Mouse (Mus musculus) brain, embryonic 18.5 days (tissue): ENCODE results near the gene H2-Q4.
"Not testable (repeated sequence)": the region's sequence is repeated elsewhere in the genome, so short reads cannot be mapped to it uniquely, and the experiment has no call there.

Experiments used
- DNase-seq: peaks from one replicate; pipeline ENCODE4 v3.0.0-alpha.2; 2012; ENCODE audit warnings: low read depth, low spot score

H2-Q4 gene

GRCm38 (mm10) chr17:35420206-35420810, 40.9 kb downstream of the H2-Q4 start:
- not testable (repeated sequence) for DNase-seq

- not testable (repeated sequence) for DNase-seq
Measured at GRCm38 (mm10) chr17:35421331-35421730, 41.9 kb downstream of the H2-Q4 start.

- DNase-seq, result not testable (repeated sequence)
Measured at GRCm38 (mm10) chr17:35422360-35422759, 42.9 kb downstream of the H2-Q4 start.

- DNase-seq, result not testable (repeated sequence)
Measured at GRCm38 (mm10) chr17:35423131-35423810, 43.9 kb downstream of the H2-Q4 start.

- DNase-seq, result not testable (repeated sequence)
Measured at GRCm38 (mm10) chr17:35424106-35424505, 44.7 kb downstream of the H2-Q4 start.

- DNase-seq, result not testable (repeated sequence)
Measured at GRCm38 (mm10) chr17:35424624-35425416, 45.4 kb downstream of the H2-Q4 start, which contains the start of gene H2-Q6. Gene H2-Q6, plus strand, starts transcription at chr17:35424850.

GRCm38 (mm10) chr17:35425474-35425873, 46.1 kb downstream of the H2-Q4 start:
- not testable (repeated sequence) for DNase-seq

GRCm38 (mm10) chr17:35428883-35429282, 49.5 kb downstream of the H2-Q4 start:
- DNase-seq, result not testable (repeated sequence)

GRCm38 (mm10) chr17:35430671-35431070, 51.3 kb downstream of the H2-Q4 start:
- not testable (repeated sequence) for DNase-seq

GRCm38 (mm10) chr17:35432167-35432566, 52.8 kb downstream of the H2-Q4 start:
- not testable (repeated sequence) for DNase-seq

GRCm38 (mm10) chr17:35434836-35435235, 55.4 kb downstream of the H2-Q4 start:
- not testable (repeated sequence) for DNase-seq
